Mouse (Mus musculus) heart, embryonic 13.5 days (tissue): ENCODE results near the gene Prr18. TPM values are rescaled to one million over a fixed set of nuclear protein-coding genes. Genes with fewer than 3 reads are reported as not detected.
A peak's percentile ranks its signal among the peaks of the same experiment; 100 is the strongest.
"Not testable (repeated sequence)": the region's sequence is repeated elsewhere in the genome, so short reads cannot be mapped to it uniquely, and the experiment has no call there.

ENCODE experiments used
- ATAC-seq: fragments of 200-750 bp; cut with Nextera tagmentation; 2 replicates; pipeline ENCODE4 v1.8.0; 2017; ENCODE audit warnings: moderate TSS enrichment; ENCODE audit not compliant: insufficient number of reproducible peaks, low FRiP score, low TSS enrichment; ENCODE audit errors: extremely low read depth
- H3K27ac ChIP-seq: fragments of 300-500 bp; sonication (generic); replicated peaks from 2 replicates; pipeline ENCODE4 v1.5.1; 2015; ENCODE audit warnings: moderate library complexity, mild to moderate bottlenecking, inconsistent platforms
- H3K27me3 ChIP-seq: fragments of 300-500 bp; sonication (generic); replicated peaks from 2 replicates; pipeline ENCODE4 v1.6.1; 2015; ENCODE audit warnings: mild to moderate bottlenecking, inconsistent platforms
- H3K36me3 ChIP-seq: fragments of 300-500 bp; sonication (generic); 2 replicates; pipeline ENCODE4 v1.6.1; 2015; ENCODE audit warnings: mild to moderate bottlenecking, inconsistent platforms
- H3K4me1 ChIP-seq: fragments of 300-500 bp; sonication (generic); 2 replicates; pipeline ENCODE4 v1.6.1; 2015; ENCODE audit warnings: inconsistent platforms
- H3K4me2 ChIP-seq: fragments of 300-500 bp; sonication (generic); 2 replicates; pipeline ENCODE4 v1.6.1; 2015; ENCODE audit warnings: inconsistent platforms, mild to moderate bottlenecking, moderate library complexity
- H3K4me3 ChIP-seq: fragments of 300-500 bp; sonication (generic); 2 replicates; pipeline ENCODE4 v1.5.1; 2015; ENCODE audit warnings: moderate library complexity, mild to moderate bottlenecking, inconsistent platforms
- H3K9ac ChIP-seq: fragments of 300-500 bp; sonication (generic); 2 replicates; pipeline ENCODE4 v1.6.1; 2015; ENCODE audit warnings: inconsistent platforms, mild to moderate bottlenecking, moderate library complexity
- H3K9me3 ChIP-seq: fragments of 300-500 bp; sonication (generic); 2 replicates; pipeline ENCODE4 v1.6.1; 2016; ENCODE audit warnings: inconsistent platforms
- WGBS: fragments of 180-500 bp; shearing (Covaris S2); methylation state at CpG from one replicate; pipeline ENCODE4 v1.1.7; 2015; ENCODE audit warnings: mixed read lengths; 5-methylcytosine and 5-hydroxymethylcytosine counted together
- polyA plus RNA-seq: library from polyadenylated mRNA; unstranded; fragments of >200 nt; fragmentation: Nextera tagmentation; extraction: Ambion mirVana; gene quantifications from 2 replicates; pipeline ENCODE4 v1.2.1, GENCODE M21; 2015

Gene Prr18
- polyA plus RNA-seq, 1 experiment from 2014 or later: 0.13 TPM

GRCm38 (mm10) chr17:8310838-8311614 lies 26.2 kb upstream of the Prr18 start, which contains the start of gene Sft2d1:
Gene Sft2d1 (plus strand): TSS chr17:8311102.
- Histone ChIP-seq H3K9me3 (no peaks in the 10 kb centered on the region), H3K27me3 (no peaks in the 10 kb centered on the region), H3K27ac (peak within 1 kb of the TSS; percentile 62), H3K4me2 (peak within 1 kb of the TSS; percentile 78), H3K4me1 (peaks cover 18% of the 10 kb centered on the region), H3K4me3 (peak within 1 kb of the TSS; percentile 84), H3K36me3 (0 out of 2 replicates have a peak, but pooled peaks cover 6% of the 10 kb centered on the region), H3K9ac (peak within 1 kb of the TSS; percentile 91)
- WGBS: under 1% methylated on average over 36 of the region's 54 CpGs
- peak; percentile 94 for ATAC-seq

GRCm38 (mm10) chr17:8311751-8312150 lies 25.5 kb upstream of the Prr18 start:
- no peak for ATAC-seq
- Histone ChIP-seq H3K4me1 (peaks cover 18% of the 10 kb centered on the region), H3K9ac (peak overlapping the region; percentile 91), H3K4me3 (peak overlapping the region; percentile 84), H3K4me2 (peak overlapping the region; percentile 78), H3K27me3 (no peaks in the 10 kb centered on the region), H3K36me3 (0 out of 2 replicates have a peak, but pooled peaks cover 7% of the 10 kb centered on the region), H3K27ac (no peak overlapping the region), H3K9me3 (no peaks in the 10 kb centered on the region)
- 28% methylated on average over 3 of the region's 3 CpGs for WGBS

GRCm38 (mm10) chr17:8313976-8314375 lies 23.3 kb upstream of the Prr18 start:
- Histone ChIP-seq H3K4me1 (peaks cover 18% of the 10 kb centered on the region), H3K9me3 (no peaks in the 10 kb centered on the region), H3K27ac (no peak overlapping the region), H3K36me3 (0 out of 2 replicates have a peak, but pooled peaks cover 7% of the 10 kb centered on the region), H3K27me3 (no peaks in the 10 kb centered on the region), H3K4me3 (no peak overlapping the region), H3K9ac (no peak overlapping the region), H3K4me2 (no peak overlapping the region)
- no peak for ATAC-seq
- 89% methylated on average over 3 of the region's 3 CpGs for WGBS

- Histone ChIP-seq H3K9ac (no peak overlapping the region), H3K36me3 (0 out of 2 replicates have a peak, but pooled peaks cover 7% of the 10 kb centered on the region), H3K27ac (no peak overlapping the region), H3K27me3 (no peaks in the 10 kb centered on the region), H3K4me3 (no peak overlapping the region), H3K4me2 (no peak overlapping the region), H3K9me3 (no peaks in the 10 kb centered on the region), H3K4me1 (peaks cover 18% of the 10 kb centered on the region)
- ATAC-seq: no peak
- 58% methylated on average over 1 of the region's 1 CpGs for WGBS
These were observed 21.0 kb upstream of the Prr18 start for GRCm38 (mm10) chr17:8316251-8316650.

GRCm38 (mm10) chr17:8326877-8327276 lies 10.4 kb upstream of the Prr18 start:
- H3K27ac ChIP-seq, H3K27me3 ChIP-seq, H3K4me3 ChIP-seq, ATAC-seq, H3K4me2 ChIP-seq, H3K9me3 ChIP-seq, H3K4me1 ChIP-seq, H3K9ac ChIP-seq: not testable (repeated sequence)
- WGBS: 80% methylated on average over 10 of the region's 11 CpGs
- H3K36me3 ChIP-seq: peaks cover 18% of the 10 kb centered on the region

- H3K4me1 ChIP-seq: peaks cover 1% of the 10 kb centered on the region; the same call in 1 of the 2 replicates
- no peak overlapping the region for H3K4me3 ChIP-seq
- H3K27me3 ChIP-seq: no peaks in the 10 kb centered on the region
- no peaks in the 10 kb centered on the region for H3K9me3 ChIP-seq
- WGBS: 64% methylated on average over 7 of the region's 7 CpGs
- no peak overlapping the region for H3K27ac ChIP-seq
- H3K4me2 ChIP-seq: no peak overlapping the region
- H3K36me3 ChIP-seq: peaks cover 14% of the 10 kb centered on the region
- H3K9ac ChIP-seq: no peak overlapping the region
- no peak for ATAC-seq
These were observed 8.6 kb upstream of the Prr18 start for GRCm38 (mm10) chr17:8328511-8329174.

GRCm38 (mm10) chr17:8330602-8331001 lies 6.7 kb upstream of the Prr18 start:
- 61% methylated on average over 5 of the region's 5 CpGs for WGBS
- no peak for ATAC-seq
- H3K27ac ChIP-seq: no peak overlapping the region
- no peaks in the 10 kb centered on the region for H3K4me1 ChIP-seq
- H3K9ac ChIP-seq: no peak overlapping the region
- no peak overlapping the region for H3K4me3 ChIP-seq
- H3K27me3 ChIP-seq: no peaks in the 10 kb centered on the region
- no peaks in the 10 kb centered on the region for H3K9me3 ChIP-seq
- H3K36me3 ChIP-seq: peaks cover 14% of the 10 kb centered on the region
- H3K4me2 ChIP-seq: no peak overlapping the region

- no peaks in the 10 kb centered on the region for H3K36me3 ChIP-seq
- peak overlapping the region; percentile 59 for H3K4me3 ChIP-seq
- peak overlapping the region; percentile 98 for H3K4me2 ChIP-seq
- H3K9me3 ChIP-seq: no peaks in the 10 kb centered on the region
- peaks cover 24% of the 10 kb centered on the region for H3K4me1 ChIP-seq
- no peak overlapping the region for H3K27ac ChIP-seq
- H3K27me3 ChIP-seq: peaks cover 71% of the 10 kb centered on the region
- 24% methylated on average over 8 of the region's 8 CpGs for WGBS
- no peak for ATAC-seq
- peak overlapping the region; percentile 75; the same call in 1 of the 2 replicates for H3K9ac ChIP-seq
These were observed 2.6 kb downstream of the Prr18 start for GRCm38 (mm10) chr17:8339666-8340374.

GRCm38 (mm10) chr17:8340407-8341359 lies 3.4 kb downstream of the Prr18 start:
- H3K4me1 ChIP-seq: peaks cover 24% of the 10 kb centered on the region
- peak overlapping the region; percentile 59 for H3K4me3 ChIP-seq
- ATAC-seq: no peak
- H3K4me2 ChIP-seq: peak overlapping the region; percentile 98
- H3K27me3 ChIP-seq: peaks cover 75% of the 10 kb centered on the region
- H3K9ac ChIP-seq: peak overlapping the region; percentile 75
- H3K9me3 ChIP-seq: no peaks in the 10 kb centered on the region
- no peaks in the 10 kb centered on the region for H3K36me3 ChIP-seq
- under 1% methylated on average over 71 of the region's 92 CpGs for WGBS
- no peak overlapping the region for H3K27ac ChIP-seq

GRCm38 (mm10) chr17:8341360-8341963 lies 4.2 kb downstream of the Prr18 start:
- no peak for ATAC-seq
- Histone ChIP-seq H3K9ac (peak overlapping the region; percentile 75), H3K4me3 (peak overlapping the region; percentile 59), H3K36me3 (no peaks in the 10 kb centered on the region), H3K27me3 (peaks cover 79% of the 10 kb centered on the region), H3K4me2 (peak overlapping the region; percentile 98), H3K9me3 (no peaks in the 10 kb centered on the region), H3K4me1 (peaks cover 24% of the 10 kb centered on the region), H3K27ac (no peak overlapping the region)
- 11% methylated on average over 46 of the region's 46 CpGs for WGBS
